In the genomic region with DNA sequence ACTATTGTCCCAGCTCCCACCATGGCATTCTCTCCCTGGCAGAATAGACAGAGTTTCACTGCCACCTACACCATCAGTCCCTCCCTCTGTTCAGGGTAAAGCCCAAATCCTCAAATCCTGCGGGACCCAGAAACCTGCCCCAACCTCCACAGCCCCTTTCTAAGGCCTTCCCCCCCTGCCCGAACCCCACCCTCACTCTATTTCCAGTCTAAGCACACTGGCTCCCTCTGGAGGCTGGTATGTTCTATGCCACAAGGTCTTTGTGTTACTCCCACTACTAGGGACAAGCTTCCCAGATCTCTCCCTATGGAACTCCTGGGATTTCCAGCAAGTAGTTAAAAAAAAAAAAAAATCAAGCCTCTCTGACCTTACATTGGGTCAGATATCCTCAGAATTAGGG, we compare ENCODE assay signal across 8 mouse cellular contexts. TPM values are rescaled to one million over a fixed set of nuclear protein-coding genes. Genes with fewer than 3 reads are reported as not detected.
DNase-seq lines count a peak whose midpoint lies in the region; ATAC-seq and TF ChIP-seq lines count a peak whose summit lies in the region.

No protein-coding gene starts in this region.

- no peak overlapping the region for H3K27ac ChIP-seq in forebrain, postnatal 0 days (ENCODE audit: low read depth, low read length)
- no peak overlapping the region for H3K27ac ChIP-seq in forebrain, embryonic 15.5 days (replicated peaks)

- peaks cover 3% of the 10 kb centered on the region; the same call in 1 of the 2 replicates for H3K27me3 ChIP-seq in forebrain, postnatal 0 days (ENCODE audit: insufficient read depth, low read length)
- 0 out of 2 replicates have a peak, but pooled peaks cover 6% of the 10 kb centered on the region for H3K27me3 ChIP-seq in forebrain, embryonic 15.5 days

- WGBS in forebrain, postnatal 0 days, result 12% methylated on average over 2 of the region's 2 CpGs
- WGBS in forebrain, embryonic 15.5 days, result 17% methylated on average over 2 of the region's 2 CpGs

- no peak overlapping the region for H3K9ac ChIP-seq in forebrain, postnatal 0 days
- H3K9ac ChIP-seq in forebrain, embryonic 15.5 days (replicated peaks), result no peak overlapping the region

- no peak overlapping the region for H3K4me2 ChIP-seq in forebrain, postnatal 0 days (ENCODE audit: low read depth)
- H3K4me2 ChIP-seq in forebrain, embryonic 15.5 days (replicated peaks), result no peak overlapping the region

- H3K4me1 ChIP-seq in forebrain, postnatal 0 days (ENCODE audit: insufficient read depth), result no peaks in the 10 kb centered on the region
- no peaks in the 10 kb centered on the region for H3K4me1 ChIP-seq in forebrain, embryonic 15.5 days

- peak; percentile 34 for DNase-seq in forebrain, postnatal 0 days
- peak; percentile 50 to 55 for DNase-seq in right cerebral cortex, adult 2 months (ENCODE audit: low spot score in 2 of 2)
- no peak for DNase-seq in right cerebral cortex, postnatal 36 days (ENCODE audit: low spot score in 2 of 2)
- DNase-seq in c-Kit-positive CD71-negative TER-119-negative erythroid progenitor cells, embryonic 14.5 days (ENCODE audit: low read depth), result peak; percentile 26
- DNase-seq in induced T-regulatory cell, adult 2 months (ENCODE audit: low read depth), result peak; percentile 63
- DNase-seq in urinary bladder, postnatal 36 days (ENCODE audit: low spot score in 2 of 2), result peak; percentile 21 to 25

- no peak overlapping the region for H3K4me3 ChIP-seq in forebrain, postnatal 0 days (ENCODE audit: low read depth, low read length)
- H3K4me3 ChIP-seq in forebrain, embryonic 15.5 days, result no peak overlapping the region

- no peaks in the 10 kb centered on the region for H3K36me3 ChIP-seq in forebrain, postnatal 0 days (ENCODE audit: insufficient read depth)
- H3K36me3 ChIP-seq in forebrain, embryonic 15.5 days, result no peaks in the 10 kb centered on the region

- peak; percentile 29; the same call in 1 of the 2 replicates for ATAC-seq in forebrain, postnatal 0 days
- ATAC-seq in forebrain, embryonic 15.5 days (replicated peaks), result no peak
- ATAC-seq in megakaryocyte, adult 5-6 weeks (ENCODE audit: poor library complexity, severe bottlenecking), result peak; percentile 63

- no peaks in the 10 kb centered on the region for H3K9me3 ChIP-seq in forebrain, postnatal 0 days (ENCODE audit: low read length)
- no peaks in the 10 kb centered on the region for H3K9me3 ChIP-seq in forebrain, embryonic 15.5 days

- TF ChIP-seq CTCF in forebrain, postnatal 0 days (IDR thresholded peaks at IDR 0.05; ENCODE audit: low read depth), result peak; percentile 68

RNA-seq across cellular contexts. Expression of gene Cpne2, which starts 46.9 kb away (rescaled TPM):
- 49.2 and 68.8 TPM in 2 replicates for total RNA-seq in forebrain, postnatal 0 days (2014; rRNA removed)
- polyA plus RNA-seq in forebrain, postnatal 0 days (2015; fragmentation: Nextera tagmentation; extraction: Ambion mirVana), result 41.6 and 58.3 TPM in 2 replicates
- polyA plus RNA-seq in forebrain, embryonic 15.5 days (2015; fragmentation: Nextera tagmentation; extraction: Ambion mirVana), result 22.4 and 24.8 TPM in 2 replicates
- total RNA-seq in megakaryocyte, adult 5-6 weeks (2015), result 51.2 and 57.6 TPM in 2 replicates
- 30.9 and 40.7 TPM in 2 replicates for total RNA-seq in megakaryocyte, adult 5-6 weeks (2017)

RNA-seq across cellular contexts. Expression of gene Nlrc5, which starts 51.7 kb away (rescaled TPM):
- 0.69 and 1.6 TPM in 2 replicates for total RNA-seq in forebrain, postnatal 0 days (2014; rRNA removed)
- 0.28 and 0.36 TPM in 2 replicates for polyA plus RNA-seq in forebrain, postnatal 0 days (2015; fragmentation: Nextera tagmentation; extraction: Ambion mirVana)
- polyA plus RNA-seq in forebrain, embryonic 15.5 days (2015; fragmentation: Nextera tagmentation; extraction: Ambion mirVana), result 0.22 and 0.50 TPM in 2 replicates
- total RNA-seq in megakaryocyte, adult 5-6 weeks (2015), result 29.2 and 32.2 TPM in 2 replicates
- 27.4 and 28.2 TPM in 2 replicates for total RNA-seq in megakaryocyte, adult 5-6 weeks (2017)

Comparison
In these comparisons a context has a peak if more than half of its experiments do, and no peak if none do; other contexts are left out.
1. DNase-seq: peak in forebrain, postnatal 0 days (single experiment), right cerebral cortex, adult 2 months (2 of 2), c-Kit-positive CD71-negative TER-119-negative erythroid progenitor cells, embryonic 14.5 days (single experiment), induced T-regulatory cell, adult 2 months (single experiment) and urinary bladder, postnatal 36 days (2 of 2); none in right cerebral cortex, postnatal 36 days (0 of 2).
2. RNA of gene Nlrc5, which starts 51.7 kb away (total RNA-seq): 27.4 to 32.2 TPM in megakaryocyte, adult 5-6 weeks; 0.69 to 1.6 TPM in forebrain, postnatal 0 days; every median in the first group is over 10 times any median in the second.